Mouse (Mus musculus): ENCODE measurements around the gene Btnl1.

The Btnl1 gene

DNA sequence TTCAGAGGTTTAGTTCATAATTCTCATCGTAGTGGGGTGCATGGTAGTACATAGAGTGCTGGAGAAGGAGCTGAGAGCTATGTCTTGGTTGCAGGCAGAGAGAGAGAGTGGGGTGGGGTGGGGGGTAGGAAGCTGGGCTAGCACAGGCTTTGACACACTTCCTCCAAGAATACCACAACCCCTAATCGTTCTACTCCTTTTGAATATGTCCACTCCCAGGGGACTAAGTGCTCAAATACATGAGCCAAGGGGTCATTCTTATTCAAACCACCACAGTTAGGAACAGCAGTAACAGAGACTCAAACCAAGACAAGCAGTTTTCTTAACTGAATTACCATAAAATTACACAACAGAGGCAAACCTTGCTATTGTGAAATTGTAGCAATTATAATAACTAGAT, 9.7 kb downstream of the Btnl1 start:
- DNase-seq = no peak

GRCm38 (mm10) chr17:34388513-34388912, 11.6 kb downstream of the Btnl1 start:
- peak; percentile 62 for DNase-seq

GRCm38 (mm10) chr17:34391507-34391906, 14.6 kb downstream of the Btnl1 start:
- no peak for DNase-seq

DNA sequence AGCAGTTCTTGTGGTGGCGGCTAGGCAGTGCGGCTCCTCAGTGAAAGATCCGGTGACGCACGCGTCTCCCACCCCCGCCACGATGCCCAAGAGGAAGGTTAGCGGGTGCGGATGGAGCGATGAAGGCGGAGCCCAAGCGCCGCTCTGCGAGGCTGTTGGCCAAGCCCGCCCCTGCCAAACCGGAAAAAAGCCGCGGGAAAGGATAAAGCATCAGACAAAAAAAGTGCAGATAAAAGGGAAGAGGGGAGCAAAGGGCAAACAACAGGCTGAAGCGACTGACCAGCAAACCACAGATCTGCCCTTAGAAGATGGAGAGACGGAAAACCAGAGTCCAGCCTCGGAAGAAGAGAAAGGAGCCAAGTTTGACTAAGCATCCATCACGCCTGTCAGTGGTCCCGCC, 15.4 kb downstream of the Btnl1 start:
- peak; percentile 69 for DNase-seq

GRCm38 (mm10) chr17:34397357-34397756, 20.4 kb downstream of the Btnl1 start:
- DNase-seq = no peak

GRCm38 (mm10) chr17:34398058-34398710, 21.3 kb downstream of the Btnl1 start:
- peak; percentile 83 for DNase-seq

- DNase-seq = peak; percentile 92
These were observed 21.9 kb downstream of the Btnl1 start, which contains the start of gene BC051142 for GRCm38 (mm10) chr17:34398711-34399393. BC051142 (plus strand) TSS chr17:34398820.

GRCm38 (mm10) chr17:34399394-34399715, 22.4 kb downstream of the Btnl1 start:
- no peak for DNase-seq

DNA sequence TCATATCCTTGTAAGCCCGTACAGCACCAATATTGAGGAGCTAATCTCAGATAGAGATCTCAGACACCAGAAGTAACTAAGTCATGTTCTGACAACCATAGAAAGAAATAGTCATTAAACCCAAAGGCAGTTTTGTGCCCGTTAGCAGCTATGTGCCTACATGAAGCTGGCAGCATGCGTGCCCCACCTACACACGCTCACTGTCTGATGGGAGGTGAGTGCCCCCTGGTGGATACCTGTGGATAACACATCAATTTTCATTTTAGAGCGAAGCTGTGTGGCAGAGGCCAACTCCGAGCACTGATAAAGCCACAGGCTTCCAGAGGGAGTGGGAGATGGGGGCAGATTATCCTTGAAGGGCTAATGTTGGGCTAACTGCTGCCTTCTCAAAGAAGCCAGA, 34.2 kb downstream of the Btnl1 start:
- DNase-seq = peak; percentile 75

DNA sequence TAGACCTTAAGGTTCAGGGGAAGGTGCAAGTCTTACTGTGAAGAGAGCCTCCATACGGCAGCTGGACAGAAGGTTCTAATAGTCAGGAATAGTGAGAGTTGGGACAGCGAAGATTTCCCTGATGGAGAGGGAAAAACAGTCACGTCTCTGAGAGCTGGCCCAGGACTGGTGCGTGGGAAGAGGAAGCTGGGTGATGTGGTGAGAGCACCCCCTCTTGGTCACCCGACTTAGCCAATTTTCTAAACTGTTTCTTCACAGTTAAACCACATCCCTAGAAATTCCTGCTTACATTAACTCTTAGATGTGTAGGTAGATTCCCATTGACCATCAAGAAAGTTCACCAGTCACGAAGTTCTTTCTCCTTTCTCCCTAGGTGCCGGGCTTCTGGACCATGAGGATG, 43.1 kb downstream of the Btnl1 start:
- no peak for DNase-seq

GRCm38 (mm10) chr17:34427597-34427996, 50.7 kb downstream of the Btnl1 start:
- DNase-seq = no peak
